Mouse (Mus musculus) kidney, adult 2 months (tissue): ENCODE results near the gene Tmbim1.

Experiments
- CTCF ChIP-seq: fragments of 200-500 bp; conservative IDR thresholded peaks from 2 replicates; pipeline ENCODE4 v1.5.1; 2011; ENCODE audit warnings: low read depth, mild to moderate bottlenecking, control low read depth, low read length, moderate library complexity, mixed read lengths; ENCODE audit not compliant: insufficient read depth, insufficient read length
- POLR2A ChIP-seq: fragments of 200-500 bp; IDR thresholded peaks from one replicate; pipeline ENCODE4 v1.6.1; 2011; ENCODE audit warnings: low read depth, low read length, control low read depth

GRCm38 (mm10) chr1:74297269-74297668, 8.2 kb downstream of the Tmbim1 start:
- no peak for TF ChIP-seq CTCF
- no peak for TF ChIP-seq POLR2A
